Mouse (Mus musculus) cortical plate, adult 2 months (tissue): ENCODE results near the gene Nup160. TPM values are rescaled to one million over a fixed set of nuclear protein-coding genes. Genes with fewer than 3 reads are reported as not detected.

Experiments
- H3K27ac ChIP-seq: fragments of 200-500 bp; 2 replicates; pipeline ENCODE4 v1.5.1; 2012; ENCODE audit warnings: low read length, control low read depth, inconsistent platforms; ENCODE audit not compliant: insufficient read depth
- H3K4me1 ChIP-seq: fragments of 200-500 bp; 2 replicates; pipeline ENCODE4 v1.6.1; 2011; ENCODE audit warnings: low read length; ENCODE audit not compliant: control insufficient read depth, insufficient read depth
- H3K4me3 ChIP-seq: fragments of 200-500 bp; 2 replicates; pipeline ENCODE4 v1.5.1; 2011; ENCODE audit warnings: mild to moderate bottlenecking, low read length, control low read depth; ENCODE audit not compliant: insufficient read depth
- CTCF ChIP-seq: fragments of 200-500 bp; IDR thresholded peaks from 2 replicates; pipeline ENCODE4 v1.5.1; 2011; ENCODE audit warnings: mild to moderate bottlenecking, control low read depth, low read length; ENCODE audit not compliant: insufficient read depth; ENCODE audit errors: extremely low read depth
- POLR2A ChIP-seq: fragments of 200-500 bp; IDR thresholded peaks from 2 replicates; pipeline ENCODE4 v1.6.1; 2011; ENCODE audit warnings: mild to moderate bottlenecking, low read length, control low read depth; ENCODE audit not compliant: insufficient read depth; ENCODE audit errors: extremely low read depth
- polyA plus RNA-seq: library from polyadenylated mRNA; depleted of rRNA; stranded (reverse); fragments of >200 nt; gene quantifications from 2 replicates; pipeline ENCODE4 v1.2.3, GENCODE M21; 2012; rRNA removed

Nup160 gene
- 12.5 and 12.6 TPM in 2 replicates for polyA plus RNA-seq

GRCm38 (mm10) chr2:90677007-90677406 lies at the start of gene Nup160:
TSS of gene Nup160 (plus strand) at chr2:90677215.
- TF ChIP-seq CTCF = no peak
- no peak for TF ChIP-seq POLR2A
- Histone ChIP-seq H3K4me1 (no peaks in the 10 kb centered on the region), H3K27ac (no peak within 1 kb of the TSS), H3K4me3 (no peak within 1 kb of the TSS)

GRCm38 (mm10) chr2:90628261-90628660 lies 48.8 kb upstream of the Nup160 start:
- no peak overlapping the region for H3K27ac ChIP-seq
- no peak overlapping the region for H3K4me3 ChIP-seq
- TF ChIP-seq POLR2A = no peak
- TF ChIP-seq CTCF = no peak
- H3K4me1 ChIP-seq = peaks cover 6% of the 10 kb centered on the region; the same call in 1 of the 2 replicates

GRCm38 (mm10) chr2:90629552-90629951 lies 47.5 kb upstream of the Nup160 start:
- Histone ChIP-seq H3K4me3 (no peak overlapping the region), H3K4me1 (peaks cover 4% of the 10 kb centered on the region; the same call in 1 of the 2 replicates), H3K27ac (no peak overlapping the region)
- TF ChIP-seq CTCF (no peak), POLR2A (no peak)

GRCm38 (mm10) chr2:90631938-90632733 lies 44.9 kb upstream of the Nup160 start:
- Histone ChIP-seq H3K4me3 (no peak overlapping the region), H3K4me1 (peaks cover 4% of the 10 kb centered on the region; the same call in 1 of the 2 replicates), H3K27ac (no peak overlapping the region)
- no peak for TF ChIP-seq POLR2A
- TF ChIP-seq CTCF = no peak

GRCm38 (mm10) chr2:90634671-90635070 lies 42.3 kb upstream of the Nup160 start:
- peaks cover 4% of the 10 kb centered on the region; the same call in 1 of the 2 replicates for H3K4me1 ChIP-seq
- H3K4me3 ChIP-seq = no peak overlapping the region
- no peak overlapping the region for H3K27ac ChIP-seq
- no peak for TF ChIP-seq POLR2A
- no peak for TF ChIP-seq CTCF

- 0 out of 2 replicates have a peak overlapping the region, but pooled peaks have one; percentile 42 for H3K27ac ChIP-seq
Observed at GRCm38 (mm10) chr2:90635085-90635723, 41.8 kb upstream of the Nup160 start.

GRCm38 (mm10) chr2:90636853-90637252 lies 40.2 kb upstream of the Nup160 start:
- TF ChIP-seq POLR2A (no peak), CTCF (no peak)
- H3K4me1 ChIP-seq = peaks cover 4% of the 10 kb centered on the region; the same call in 1 of the 2 replicates
- no peak overlapping the region for H3K4me3 ChIP-seq
- no peak overlapping the region for H3K27ac ChIP-seq

More at GRCm38 (mm10) chr2:90635085-90635723, 41.8 kb upstream of the Nup160 start:
- TF ChIP-seq POLR2A (no peak), CTCF (no peak)
- Histone ChIP-seq H3K4me3 (no peak overlapping the region), H3K4me1 (peaks cover 4% of the 10 kb centered on the region; the same call in 1 of the 2 replicates)

- Histone ChIP-seq H3K27ac (no peak overlapping the region), H3K4me3 (no peak overlapping the region), H3K4me1 (no peaks in the 10 kb centered on the region; the same call in 1 of the 2 replicates)
- no peak for TF ChIP-seq CTCF
- TF ChIP-seq POLR2A = no peak
Observed at GRCm38 (mm10) chr2:90638986-90639746, 37.8 kb upstream of the Nup160 start.

- Histone ChIP-seq H3K4me3 (no peak overlapping the region), H3K4me1 (no peaks in the 10 kb centered on the region), H3K27ac (no peak overlapping the region)
- no peak for TF ChIP-seq POLR2A
- no peak for TF ChIP-seq CTCF
Observed at GRCm38 (mm10) chr2:90639747-90640699, 37.0 kb upstream of the Nup160 start.
